Mouse (Mus musculus): ENCODE measurements around the gene 1700042G07Rik. TPM values are rescaled to one million over a fixed set of nuclear protein-coding genes. Genes with fewer than 3 reads are reported as not detected.
A peak's percentile ranks its signal among the peaks of the same experiment; 100 is the strongest.

Gene 1700042G07Rik
- polyA plus RNA-seq, 1 experiment from 2014 or later, result not detected

DNA sequence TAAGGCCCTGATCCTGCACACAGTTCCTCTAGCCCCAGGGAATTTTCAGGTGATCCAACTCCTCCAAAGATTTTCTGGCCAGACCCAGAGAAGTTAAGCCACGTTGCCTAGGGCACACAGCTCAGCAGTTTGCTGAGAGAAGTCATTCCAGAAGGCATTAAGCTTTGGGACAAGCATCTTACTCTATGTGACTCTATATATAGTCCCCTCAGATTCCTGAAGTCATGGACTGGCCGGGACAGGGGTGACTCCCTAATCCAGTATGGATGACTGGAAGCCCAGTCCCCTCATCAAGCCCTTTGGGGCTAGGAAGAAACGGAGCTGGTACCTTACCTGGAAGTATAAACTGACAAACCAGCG is 22.3 kb upstream of the 1700042G07Rik start:
- Histone ChIP-seq H3K4me2 (ENCODE audit: low read depth, low read length) (peak overlapping the region; percentile 72), H3K4me1 (ENCODE audit: control insufficient read depth, insufficient read depth, low read length) (peaks cover 2% of the 10 kb centered on the region; the same call in 1 of the 2 replicates), H3K9me3 (replicated peaks; ENCODE audit: control insufficient read depth, low read length) (no peaks in the 10 kb centered on the region), H3K9ac (replicated peaks; ENCODE audit: low read length) (peak overlapping the region; percentile 97), H3K4me3 (ENCODE audit: low read depth, low read length) (peak overlapping the region; percentile 68), H3K27me3 (ENCODE audit: control insufficient read depth, insufficient read depth, low read length) (no peaks in the 10 kb centered on the region), H3K27ac (replicated peaks; ENCODE audit: low read depth, low read length) (0 out of 2 replicates have a peak overlapping the region, but pooled peaks have one; percentile 85), H3K36me3 (replicated peaks; ENCODE audit: control insufficient read depth, insufficient read depth, low read depth, low read length) (peaks cover 4% of the 10 kb centered on the region)
- DNase-seq (ENCODE audit: low spot score) (no peak), ATAC-seq (replicated peaks; ENCODE audit: insufficient number of reproducible peaks, low FRiP score, low TSS enrichment, low read depth) (peak; percentile 40)
- whole genome bisulfite sequencing, result 22% methylated on average over 4 of the region's 4 CpGs

DNA sequence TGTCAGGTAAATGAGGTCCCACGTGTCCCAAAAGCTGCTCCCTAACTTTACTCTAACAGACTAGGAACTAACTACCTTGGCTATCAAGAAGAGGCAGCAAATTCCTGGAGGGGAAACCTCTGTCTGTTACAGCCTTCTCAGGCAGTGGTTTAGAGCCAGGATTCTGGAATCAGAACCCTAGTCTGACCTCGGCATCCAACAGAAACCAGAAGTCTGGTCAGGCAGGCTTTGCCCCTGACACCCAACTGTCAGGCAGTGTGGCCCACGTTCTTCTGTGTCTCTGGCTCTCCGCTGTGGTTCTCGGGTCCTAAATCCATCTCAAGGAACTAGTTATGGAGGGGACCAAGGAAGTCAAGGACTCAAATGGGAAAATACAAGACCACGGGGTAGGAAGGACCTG is 21.9 kb upstream of the 1700042G07Rik start, which contains the start of gene Lurap1:
Gene Lurap1, minus strand, starts transcription at position 101 of the 400 bp plus-strand sequence.
- ATAC-seq (replicated peaks; ENCODE audit: insufficient number of reproducible peaks, low FRiP score, low TSS enrichment, low read depth), result no peak
- H3K9me3 ChIP-seq (replicated peaks; ENCODE audit: control insufficient read depth, low read length), result no peaks in the 10 kb centered on the region
- no peak for DNase-seq (ENCODE audit: low spot score)
- peak within 1 kb of the TSS; percentile 68 for H3K4me3 ChIP-seq (ENCODE audit: low read depth, low read length)
- H3K27ac ChIP-seq (replicated peaks; ENCODE audit: low read depth, low read length), result peak within 1 kb of the TSS; percentile 85; the same call in 1 of the 2 replicates
- H3K36me3 ChIP-seq (replicated peaks; ENCODE audit: control insufficient read depth, insufficient read depth, low read depth, low read length), result peaks cover 7% of the 10 kb centered on the region
- peak within 1 kb of the TSS; percentile 97 for H3K9ac ChIP-seq (replicated peaks; ENCODE audit: low read length)
- WGBS, result 78% methylated on average over 6 of the region's 6 CpGs
- H3K4me2 ChIP-seq (ENCODE audit: low read depth, low read length), result peak within 1 kb of the TSS; percentile 72
- peaks cover 2% of the 10 kb centered on the region; the same call in 1 of the 2 replicates for H3K4me1 ChIP-seq (ENCODE audit: control insufficient read depth, insufficient read depth, low read length)
- H3K27me3 ChIP-seq (ENCODE audit: control insufficient read depth, insufficient read depth, low read length), result no peaks in the 10 kb centered on the region

DNA sequence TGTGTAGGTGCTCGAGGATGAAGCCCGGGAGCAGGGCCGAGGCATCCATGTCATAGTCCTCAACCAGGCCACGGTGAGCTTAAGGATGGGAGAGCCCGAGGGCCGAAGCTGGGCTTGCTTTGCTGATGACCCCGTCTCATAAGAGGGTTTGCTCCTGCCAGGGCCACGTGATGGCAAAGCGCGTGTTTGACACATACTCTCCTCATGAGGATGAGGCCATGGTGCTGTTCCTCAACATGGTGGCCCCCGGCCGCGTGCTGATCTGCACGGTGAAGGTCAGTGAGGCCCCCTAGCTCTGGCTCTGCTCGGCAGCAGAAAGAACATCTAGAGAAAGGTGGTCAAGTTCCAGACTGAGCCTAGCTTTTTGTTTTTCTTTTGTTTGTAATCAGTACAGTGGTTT is 20.5 kb upstream of the 1700042G07Rik start:
- WGBS, result 93% methylated on average over 15 of the region's 15 CpGs
- H3K27me3 ChIP-seq (ENCODE audit: control insufficient read depth, insufficient read depth, low read length), result no peaks in the 10 kb centered on the region
- no peak for ATAC-seq (replicated peaks; ENCODE audit: insufficient number of reproducible peaks, low FRiP score, low TSS enrichment, low read depth)
- H3K4me3 ChIP-seq (ENCODE audit: low read depth, low read length), result no peak overlapping the region
- peaks cover 9% of the 10 kb centered on the region for H3K36me3 ChIP-seq (replicated peaks; ENCODE audit: control insufficient read depth, insufficient read depth, low read depth, low read length)
- no peak for DNase-seq (ENCODE audit: low spot score)
- no peaks in the 10 kb centered on the region for H3K9me3 ChIP-seq (replicated peaks; ENCODE audit: control insufficient read depth, low read length)
- no peak overlapping the region for H3K4me2 ChIP-seq (ENCODE audit: low read depth, low read length)
- no peak overlapping the region for H3K9ac ChIP-seq (replicated peaks; ENCODE audit: low read length)
- no peak overlapping the region for H3K27ac ChIP-seq (replicated peaks; ENCODE audit: low read depth, low read length)
- peaks cover 2% of the 10 kb centered on the region; the same call in 1 of the 2 replicates for H3K4me1 ChIP-seq (ENCODE audit: control insufficient read depth, insufficient read depth, low read length)

DNA sequence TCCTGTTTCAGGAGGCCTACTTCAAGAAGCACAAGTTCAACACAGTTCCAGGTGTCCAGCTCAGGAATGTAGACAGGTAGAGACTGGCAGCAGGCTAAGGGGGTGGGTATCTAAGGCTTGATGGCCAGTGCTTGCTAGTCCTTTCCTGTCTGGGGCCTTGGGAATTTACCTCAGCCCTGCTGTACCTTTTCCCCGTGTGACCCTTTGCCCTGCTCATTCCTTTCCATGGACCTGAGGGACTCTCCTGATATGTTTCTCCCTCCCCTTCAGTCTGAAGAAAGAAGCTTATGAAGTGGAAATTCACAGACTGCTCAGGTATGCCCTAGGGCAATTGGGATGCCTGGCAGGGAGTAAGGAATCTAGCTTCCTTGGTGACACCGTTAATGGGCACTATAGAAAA is 15.3 kb upstream of the 1700042G07Rik start:
- no peak overlapping the region for H3K4me2 ChIP-seq (ENCODE audit: low read depth, low read length)
- ATAC-seq (replicated peaks; ENCODE audit: insufficient number of reproducible peaks, low FRiP score, low TSS enrichment, low read depth), result no peak
- H3K36me3 ChIP-seq (replicated peaks; ENCODE audit: control insufficient read depth, insufficient read depth, low read depth, low read length), result peaks cover 14% of the 10 kb centered on the region
- H3K4me1 ChIP-seq (ENCODE audit: control insufficient read depth, insufficient read depth, low read length), result no peaks in the 10 kb centered on the region
- H3K9me3 ChIP-seq (replicated peaks; ENCODE audit: control insufficient read depth, low read length), result no peaks in the 10 kb centered on the region
- no peak overlapping the region for H3K27ac ChIP-seq (replicated peaks; ENCODE audit: low read depth, low read length)
- no peaks in the 10 kb centered on the region for H3K27me3 ChIP-seq (ENCODE audit: control insufficient read depth, insufficient read depth, low read length)
- H3K9ac ChIP-seq (replicated peaks; ENCODE audit: low read length), result no peak overlapping the region
- no peak for DNase-seq (ENCODE audit: low spot score)
- H3K4me3 ChIP-seq (ENCODE audit: low read depth, low read length), result no peak overlapping the region
- WGBS, result 87% methylated on average over 2 of the region's 2 CpGs

DNA sequence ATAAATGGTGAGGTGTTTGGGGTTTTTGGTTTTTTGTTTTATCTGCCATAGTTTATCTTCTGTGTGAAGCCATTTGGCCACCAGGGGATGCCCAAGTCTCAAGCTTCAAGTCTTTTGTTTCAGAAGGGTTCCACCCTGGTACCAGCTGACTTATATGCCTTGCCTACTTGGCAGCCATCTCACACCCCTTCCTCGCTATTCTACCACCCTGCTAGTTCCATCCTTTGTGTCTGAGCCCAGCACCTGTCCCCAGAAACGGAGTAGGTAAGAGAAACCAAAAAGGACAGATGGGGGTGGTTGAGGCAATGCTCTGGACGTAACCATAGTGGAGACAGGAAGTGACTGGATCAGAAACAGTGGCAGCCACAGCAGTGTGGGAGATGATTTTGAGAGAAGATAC is 13.3 kb upstream of the 1700042G07Rik start:
- ATAC-seq (replicated peaks; ENCODE audit: insufficient number of reproducible peaks, low FRiP score, low TSS enrichment, low read depth) (no peak), DNase-seq (ENCODE audit: low spot score) (peak; percentile 48)
- no peak overlapping the region for H3K4me2 ChIP-seq (ENCODE audit: low read depth, low read length)
- H3K9me3 ChIP-seq (replicated peaks; ENCODE audit: control insufficient read depth, low read length), result no peaks in the 10 kb centered on the region
- no peak overlapping the region for H3K9ac ChIP-seq (replicated peaks; ENCODE audit: low read length)
- H3K4me1 ChIP-seq (ENCODE audit: control insufficient read depth, insufficient read depth, low read length), result no peaks in the 10 kb centered on the region
- no peaks in the 10 kb centered on the region for H3K27me3 ChIP-seq (ENCODE audit: control insufficient read depth, insufficient read depth, low read length)
- no peak overlapping the region for H3K27ac ChIP-seq (replicated peaks; ENCODE audit: low read depth, low read length)
- no peak overlapping the region for H3K4me3 ChIP-seq (ENCODE audit: low read depth, low read length)
- WGBS, result 79% methylated on average over 3 of the region's 3 CpGs
- peaks cover 10% of the 10 kb centered on the region for H3K36me3 ChIP-seq (replicated peaks; ENCODE audit: control insufficient read depth, insufficient read depth, low read depth, low read length)

DNA sequence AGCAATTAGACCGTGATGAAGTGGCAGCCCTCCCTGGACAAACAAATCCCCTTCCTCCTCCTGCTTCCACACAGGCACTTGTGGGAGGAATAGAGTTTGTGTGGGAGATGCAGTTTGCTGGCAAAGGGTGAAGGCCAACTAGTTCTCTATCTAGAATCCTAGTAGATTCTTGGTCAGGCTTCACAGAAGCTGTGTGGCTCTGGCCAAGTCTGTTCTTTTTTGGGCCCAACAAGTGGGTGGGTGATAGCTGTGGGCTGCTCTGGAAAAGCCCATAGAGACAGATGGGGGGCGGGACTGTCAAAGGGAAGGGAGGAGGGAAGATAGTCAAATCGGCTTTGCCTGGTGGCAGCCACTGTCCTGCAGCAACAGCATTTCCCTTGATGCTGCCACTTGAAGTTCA is 12.4 kb upstream of the 1700042G07Rik start:
- Histone ChIP-seq H3K36me3 (replicated peaks; ENCODE audit: control insufficient read depth, insufficient read depth, low read depth, low read length) (peaks cover 10% of the 10 kb centered on the region), H3K4me3 (ENCODE audit: low read depth, low read length) (no peak overlapping the region), H3K9me3 (replicated peaks; ENCODE audit: control insufficient read depth, low read length) (no peaks in the 10 kb centered on the region), H3K4me2 (ENCODE audit: low read depth, low read length) (no peak overlapping the region), H3K27me3 (ENCODE audit: control insufficient read depth, insufficient read depth, low read length) (no peaks in the 10 kb centered on the region), H3K27ac (replicated peaks; ENCODE audit: low read depth, low read length) (no peak overlapping the region), H3K4me1 (ENCODE audit: control insufficient read depth, insufficient read depth, low read length) (no peaks in the 10 kb centered on the region), H3K9ac (replicated peaks; ENCODE audit: low read length) (no peak overlapping the region)
- ATAC-seq (replicated peaks; ENCODE audit: insufficient number of reproducible peaks, low FRiP score, low TSS enrichment, low read depth) (no peak), DNase-seq (ENCODE audit: low spot score) (no peak)
- 77% methylated on average over 3 of the region's 3 CpGs for WGBS

DNA sequence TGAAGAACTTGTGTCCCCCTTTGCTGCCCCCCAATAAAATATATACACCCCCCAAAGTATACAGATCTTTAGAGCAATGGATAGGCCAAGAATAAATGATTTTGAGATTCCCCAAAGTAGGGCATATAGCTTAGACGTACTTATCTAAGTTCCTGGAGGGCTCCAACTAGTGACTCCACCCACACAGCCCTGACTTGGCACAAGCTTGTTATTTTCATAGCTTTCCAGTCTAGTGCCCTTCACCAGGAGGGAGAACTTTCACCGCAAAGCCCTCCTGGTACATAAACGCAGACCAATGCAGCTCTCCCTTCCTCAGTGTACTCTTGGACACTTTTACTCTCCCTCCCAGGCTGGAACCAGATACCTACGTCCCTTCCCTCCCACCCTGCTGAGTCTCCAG is 11.0 kb upstream of the 1700042G07Rik start:
- Histone ChIP-seq H3K4me1 (ENCODE audit: control insufficient read depth, insufficient read depth, low read length) (no peaks in the 10 kb centered on the region), H3K27me3 (ENCODE audit: control insufficient read depth, insufficient read depth, low read length) (no peaks in the 10 kb centered on the region), H3K9me3 (replicated peaks; ENCODE audit: control insufficient read depth, low read length) (no peaks in the 10 kb centered on the region), H3K36me3 (replicated peaks; ENCODE audit: control insufficient read depth, insufficient read depth, low read depth, low read length) (peaks cover 6% of the 10 kb centered on the region), H3K9ac (replicated peaks; ENCODE audit: low read length) (no peak overlapping the region), H3K4me3 (ENCODE audit: low read depth, low read length) (no peak overlapping the region), H3K27ac (replicated peaks; ENCODE audit: low read depth, low read length) (no peak overlapping the region), H3K4me2 (ENCODE audit: low read depth, low read length) (no peak overlapping the region)
- DNase-seq (ENCODE audit: low spot score), result no peak
- ATAC-seq (replicated peaks; ENCODE audit: insufficient number of reproducible peaks, low FRiP score, low TSS enrichment, low read depth), result no peak
- 77% methylated on average over 4 of the region's 4 CpGs for WGBS

DNA sequence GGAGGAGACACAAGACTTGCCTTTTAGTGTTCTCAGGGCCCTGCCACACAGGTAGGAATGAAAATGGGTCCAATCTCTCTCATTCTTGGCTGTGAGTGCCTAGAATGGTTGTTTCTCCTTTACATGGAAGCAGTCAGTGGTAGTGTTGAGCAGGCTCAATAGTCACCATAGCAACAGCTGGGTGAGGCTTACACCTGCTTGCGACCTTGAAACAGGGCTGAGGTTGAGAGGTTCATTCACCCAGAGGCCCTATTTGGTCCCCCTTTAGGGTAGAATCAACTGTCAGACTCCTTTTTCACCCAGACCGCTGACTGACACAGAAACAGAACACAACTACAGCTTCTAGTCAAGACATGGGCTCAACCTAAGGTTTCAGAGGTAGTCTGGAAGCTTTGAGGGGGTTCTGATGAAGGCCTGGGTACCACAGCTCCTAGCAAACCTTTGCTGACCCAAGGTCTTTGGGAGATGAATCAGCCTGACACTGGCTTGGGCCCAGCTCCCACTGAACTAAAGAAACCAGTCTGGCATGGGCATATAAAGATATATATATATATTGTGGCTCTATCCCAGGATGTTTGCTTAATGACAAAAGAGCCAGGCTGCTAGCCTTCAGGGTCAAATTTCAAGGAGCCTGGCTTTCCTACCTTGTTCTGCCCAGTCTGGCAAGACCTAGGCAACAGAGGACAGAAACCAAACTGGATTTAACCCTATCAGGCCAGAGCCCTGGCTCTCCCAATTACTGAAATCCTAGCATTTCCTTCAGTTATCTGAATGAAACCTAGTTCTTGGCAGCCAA is 8.2 kb upstream of the 1700042G07Rik start:
- 83% methylated on average over 2 of the region's 2 CpGs for WGBS

More for the DNA sequence above, 8.2 kb upstream of the 1700042G07Rik start:
- Histone ChIP-seq H3K9ac (replicated peaks; ENCODE audit: low read length) (no peak overlapping the region), H3K27me3 (ENCODE audit: control insufficient read depth, insufficient read depth, low read length) (no peaks in the 10 kb centered on the region), H3K27ac (replicated peaks; ENCODE audit: low read depth, low read length) (no peak overlapping the region), H3K36me3 (replicated peaks; ENCODE audit: control insufficient read depth, insufficient read depth, low read depth, low read length) (no peaks in the 10 kb centered on the region), H3K4me3 (ENCODE audit: low read depth, low read length) (no peak overlapping the region), H3K4me2 (ENCODE audit: low read depth, low read length) (no peak overlapping the region), H3K9me3 (replicated peaks; ENCODE audit: control insufficient read depth, low read length) (no peaks in the 10 kb centered on the region), H3K4me1 (ENCODE audit: control insufficient read depth, insufficient read depth, low read length) (no peaks in the 10 kb centered on the region)
- no peak for DNase-seq (ENCODE audit: low spot score)
- no peak for ATAC-seq (replicated peaks; ENCODE audit: insufficient number of reproducible peaks, low FRiP score, low TSS enrichment, low read depth)

Data from embryonic facial prominence, embryonic 11.5 days (tissue).